Comparison of ENCODE assay signal across 9 mouse cellular contexts in genomic region chr11:61448599-61449225, GRCm38 (mm10). TPM values are rescaled to one million over a fixed set of nuclear protein-coding genes. Genes with fewer than 3 reads are reported as not detected.
DNase-seq lines count a peak whose midpoint lies in the region; ATAC-seq lines count a peak whose summit lies in the region.
"Had no signal": no experiment of that assay in that cellular context is flagged by ENCODE, and none has a peak within 500 bp of the region (broad histone marks: within the 10 kb centered on the region; RNA-seq: fewer than 3 reads in every experiment).

No protein-coding gene starts in this region.

- peak; percentile 76 to 83 for DNase-seq in cerebellum, adult 18-20 months
- DNase-seq in gastrocnemius, postnatal 14 days = peak; percentile 74
- no peak for DNase-seq in limb, embryonic 10.5 days (ENCODE audit: low spot score)
- no peak for DNase-seq in retina, embryonic 14.5 days (ENCODE audit: low spot score)
- no peak for DNase-seq in right cerebral cortex, postnatal 4 days

- peaks cover 5% of the 10 kb centered on the region for H3K4me1 ChIP-seq in kidney, embryonic 16.5 days (ENCODE audit: insufficient read depth, low read length)
- peaks cover 2% of the 10 kb centered on the region for H3K4me1 ChIP-seq in kidney, embryonic 14.5 days (ENCODE audit: control insufficient read depth, insufficient read depth, low read length)
- H3K4me1 ChIP-seq in limb, embryonic 10.5 days = peaks cover 24% of the 10 kb centered on the region

- WGBS in kidney, embryonic 16.5 days = 72% methylated on average over 9 of the region's 9 CpGs
- 82% methylated on average over 9 of the region's 9 CpGs for WGBS in kidney, embryonic 14.5 days
- 87% methylated on average over 9 of the region's 9 CpGs for WGBS in limb, embryonic 10.5 days

- H3K4me3 ChIP-seq in kidney, embryonic 16.5 days (ENCODE audit: low read length) = no peak overlapping the region
- no peak overlapping the region for H3K4me3 ChIP-seq in kidney, embryonic 14.5 days (ENCODE audit: low read length)
- H3K4me3 ChIP-seq in limb, embryonic 10.5 days = no peak overlapping the region

- no peak overlapping the region for H3K4me2 ChIP-seq in kidney, embryonic 16.5 days (replicated peaks; ENCODE audit: low read depth, low read length)
- H3K4me2 ChIP-seq in kidney, embryonic 14.5 days (replicated peaks; ENCODE audit: low read depth, low read length) = no peak overlapping the region

- H3K9ac ChIP-seq in kidney, embryonic 16.5 days (replicated peaks; ENCODE audit: low read length) = no peak overlapping the region
- no peak overlapping the region for H3K9ac ChIP-seq in kidney, embryonic 14.5 days (ENCODE audit: low read depth, low read length)

- 0 out of 2 replicates have a peak, but pooled peaks have one; percentile 29 for ATAC-seq in kidney, embryonic 16.5 days (ENCODE audit: low FRiP score, low TSS enrichment)
- ATAC-seq in kidney, embryonic 14.5 days (ENCODE audit: low FRiP score, low TSS enrichment) = no peak
- no peak for ATAC-seq in erythroid progenitor cell, adult 5-6 weeks (replicated peaks; ENCODE audit: low FRiP score, poor library complexity, severe bottlenecking)

- no peak overlapping the region for H3K27ac ChIP-seq in kidney, embryonic 16.5 days (ENCODE audit: low read length)
- no peak overlapping the region for H3K27ac ChIP-seq in kidney, embryonic 14.5 days (ENCODE audit: low read depth, low read length)
- H3K27ac ChIP-seq in limb, embryonic 10.5 days = peak overlapping the region; percentile 46; the same call in 1 of the 2 replicates

- no peaks in the 10 kb centered on the region for H3K9me3 ChIP-seq in kidney, embryonic 16.5 days (ENCODE audit: low read length)
- no peaks in the 10 kb centered on the region for H3K9me3 ChIP-seq in kidney, embryonic 14.5 days (ENCODE audit: control insufficient read depth, low read length)
- H3K9me3 ChIP-seq in limb, embryonic 10.5 days (replicated peaks) = no peaks in the 10 kb centered on the region

- H3K36me3 ChIP-seq in kidney, embryonic 16.5 days (ENCODE audit: insufficient read depth, low read length) = no peaks in the 10 kb centered on the region
- H3K36me3 ChIP-seq in kidney, embryonic 14.5 days (ENCODE audit: control insufficient read depth, insufficient read depth, low read length) = no peaks in the 10 kb centered on the region
- H3K36me3 ChIP-seq in limb, embryonic 10.5 days = no peaks in the 10 kb centered on the region

- intact Hi-C loops in gastrocnemius, postnatal 14 days (cut with DNase I; ENCODE audit: low total_unique reads) = no loop called here

- H3K27me3 ChIP-seq in kidney, embryonic 16.5 days (ENCODE audit: insufficient read depth, low read length) = no peaks in the 10 kb centered on the region
- no peaks in the 10 kb centered on the region for H3K27me3 ChIP-seq in kidney, embryonic 14.5 days (ENCODE audit: control insufficient read depth, insufficient read depth, low read length)
- H3K27me3 ChIP-seq in limb, embryonic 10.5 days (ENCODE audit: low read depth, poor library complexity, severe bottlenecking) = peaks cover 21% of the 10 kb centered on the region

RNA-seq across cellular contexts. Expression of gene Rnf112, which starts 5.2 kb away (rescaled TPM):
- polyA plus RNA-seq in kidney, embryonic 16.5 days (2015; fragmentation: Nextera tagmentation; extraction: Ambion mirVana) = 0.25 and 0.33 TPM in 2 replicates
- polyA plus RNA-seq in kidney, embryonic 14.5 days (2014; fragmentation: Nextera tagmentation; extraction: Ambion mirVana) = 0.08 and 0.26 TPM in 2 replicates
- 1 to 10 TPM in 1 of 2 experiments, under 1 TPM in 1; 0.86 to 1.1 TPM for total RNA-seq in gastrocnemius, postnatal 14 days (2021)
- polyA plus RNA-seq in limb, embryonic 10.5 days (2016; fragmentation: Nextera tagmentation; extraction: Ambion mirVana) = 0.10 and 0.23 TPM in 2 replicates
- total RNA-seq in erythroid progenitor cell, adult 5-6 weeks (2015; ENCODE audit: low replicate concordance) = not detected in 2 replicates
- not detected in 2 replicates for total RNA-seq in erythroid progenitor cell, adult 5-6 weeks (2017; ENCODE audit: low replicate concordance)
- total RNA-seq: MEL had no signal

RNA-seq across cellular contexts. Expression of gene Mfap4, which starts 36.5 kb away (rescaled TPM):
- polyA plus RNA-seq in kidney, embryonic 16.5 days (2015; fragmentation: Nextera tagmentation; extraction: Ambion mirVana) = 164 and 181 TPM in 2 replicates
- 115 and 163 TPM in 2 replicates for polyA plus RNA-seq in kidney, embryonic 14.5 days (2014; fragmentation: Nextera tagmentation; extraction: Ambion mirVana)
- 100 to 1,000 TPM; 142 to 192 TPM for total RNA-seq in gastrocnemius, postnatal 14 days (2021)
- 124 and 208 TPM in 2 replicates for polyA plus RNA-seq in limb, embryonic 10.5 days (2016; fragmentation: Nextera tagmentation; extraction: Ambion mirVana)
- total RNA-seq in erythroid progenitor cell, adult 5-6 weeks (2015; ENCODE audit: low replicate concordance) = not detected in 2 replicates
- not detected in 2 replicates for total RNA-seq in erythroid progenitor cell, adult 5-6 weeks (2017; ENCODE audit: low replicate concordance)
- total RNA-seq: MEL had no signal

RNA-seq across cellular contexts. Expression of gene Mapk7, which starts 45.5 kb away (rescaled TPM):
- 62.5 and 65.0 TPM in 2 replicates for polyA plus RNA-seq in kidney, embryonic 16.5 days (2015; fragmentation: Nextera tagmentation; extraction: Ambion mirVana)
- polyA plus RNA-seq in kidney, embryonic 14.5 days (2014; fragmentation: Nextera tagmentation; extraction: Ambion mirVana) = 34.2 and 53.4 TPM in 2 replicates
- 1 to 10 TPM; 5.9 TPM for total RNA-seq in gastrocnemius, postnatal 14 days (2021)
- 87.2 and 94.7 TPM in 2 replicates for polyA plus RNA-seq in limb, embryonic 10.5 days (2016; fragmentation: Nextera tagmentation; extraction: Ambion mirVana)
- 2.1 and 2.5 TPM in 2 replicates for total RNA-seq in erythroid progenitor cell, adult 5-6 weeks (2015; ENCODE audit: low replicate concordance)
- total RNA-seq in erythroid progenitor cell, adult 5-6 weeks (2017; ENCODE audit: low replicate concordance) = 1.3 and 2.0 TPM in 2 replicates

RNA-seq across cellular contexts. Expression of gene B9d1, which starts 56.2 kb away (rescaled TPM):
- 47.1 and 53.8 TPM in 2 replicates for polyA plus RNA-seq in kidney, embryonic 16.5 days (2015; fragmentation: Nextera tagmentation; extraction: Ambion mirVana)
- 49.2 and 56.4 TPM in 2 replicates for polyA plus RNA-seq in kidney, embryonic 14.5 days (2014; fragmentation: Nextera tagmentation; extraction: Ambion mirVana)
- total RNA-seq in gastrocnemius, postnatal 14 days (2021) = 1 to 10 TPM; 7.6 to 7.9 TPM
- 45.3 and 46.7 TPM in 2 replicates for polyA plus RNA-seq in limb, embryonic 10.5 days (2016; fragmentation: Nextera tagmentation; extraction: Ambion mirVana)
- not detected in 2 replicates for total RNA-seq in erythroid progenitor cell, adult 5-6 weeks (2015; ENCODE audit: low replicate concordance)
- not detected in 2 replicates for total RNA-seq in erythroid progenitor cell, adult 5-6 weeks (2017; ENCODE audit: low replicate concordance)

Comparison
In these comparisons a context has a peak if more than half of its experiments do, and no peak if none do; other contexts are left out.
1. DNase-seq: peak in cerebellum, adult 18-20 months (2 of 2) and gastrocnemius, postnatal 14 days (single experiment); none in limb, embryonic 10.5 days (single experiment), retina, embryonic 14.5 days (single experiment) and right cerebral cortex, postnatal 4 days (single experiment).